Mouse (Mus musculus) midbrain, embryonic 14.5 days (tissue): ENCODE measurements around the gene Ttc29. TPM values are rescaled to one million over a fixed set of nuclear protein-coding genes. Genes with fewer than 3 reads are reported as not detected.

ENCODE experiments used
- ATAC-seq: fragments of 200-750 bp; cut with Nextera tagmentation; 2 replicates; pipeline ENCODE4 v1.8.0; 2017; ENCODE audit warnings: moderate number of reproducible peaks, moderate library complexity; ENCODE audit not compliant: low FRiP score, low TSS enrichment
- DNase-seq: peaks from one replicate; pipeline ENCODE4 v3.0.0-alpha.2; 2015
- H3K27ac ChIP-seq: fragments of 300-500 bp; sonication (generic); replicated peaks from 2 replicates; pipeline ENCODE4 v1.5.1; 2014; ENCODE audit warnings: mild to moderate bottlenecking, low read depth, low read length, moderate library complexity
- H3K27me3 ChIP-seq: fragments of 300-500 bp; sonication (generic); 2 replicates; pipeline ENCODE4 v1.6.1; 2014; ENCODE audit warnings: low read length, control low read depth, mixed read lengths; ENCODE audit not compliant: control insufficient read depth, insufficient read depth
- H3K36me3 ChIP-seq: fragments of 300-500 bp; sonication (generic); 2 replicates; pipeline ENCODE4 v1.6.1; 2014; ENCODE audit warnings: low read length, control low read depth; ENCODE audit not compliant: control insufficient read depth, insufficient read depth
- H3K4me1 ChIP-seq: fragments of 300-500 bp; sonication (generic); 2 replicates; pipeline ENCODE4 v1.6.1; 2014; ENCODE audit warnings: mild to moderate bottlenecking, antibody characterized with exemption, low read length, control low read depth; ENCODE audit not compliant: control insufficient read depth, insufficient read depth
- H3K4me2 ChIP-seq: fragments of 300-500 bp; sonication (generic); 2 replicates; pipeline ENCODE4 v1.6.1; 2014; ENCODE audit warnings: mild to moderate bottlenecking, low read length, moderate library complexity
- H3K4me3 ChIP-seq: fragments of 300-500 bp; sonication (generic); replicated peaks from 2 replicates; pipeline ENCODE4 v1.5.1; 2014; ENCODE audit warnings: low read depth, low read length
- H3K9ac ChIP-seq: fragments of 300-500 bp; sonication (generic); replicated peaks from 2 replicates; pipeline ENCODE4 v1.6.1; 2014; ENCODE audit warnings: mild to moderate bottlenecking, low read length, moderate library complexity
- H3K9me3 ChIP-seq: fragments of 300-500 bp; sonication (generic); 2 replicates; pipeline ENCODE4 v1.6.1; 2016; ENCODE audit warnings: low read length, control low read depth, mixed read lengths; ENCODE audit not compliant: control insufficient read depth
- WGBS: fragments of 180-500 bp; shearing (Covaris S2); extraction: QIAGEN DNeasy Blood & Tissue Kit; methylation state at CpG from one replicate; pipeline ENCODE4 v1.1.7; 2014; 5-methylcytosine and 5-hydroxymethylcytosine counted together
- polyA plus RNA-seq: library from polyadenylated mRNA; unstranded; fragments of >200 nt; fragmentation: Nextera tagmentation; extraction: Ambion mirVana; gene quantifications from 2 replicates; pipeline ENCODE4 v1.2.1, GENCODE M21; 2014

Ttc29 gene
- polyA plus RNA-seq, 1 experiment from 2014 or later: 0.45 TPM

DNA sequence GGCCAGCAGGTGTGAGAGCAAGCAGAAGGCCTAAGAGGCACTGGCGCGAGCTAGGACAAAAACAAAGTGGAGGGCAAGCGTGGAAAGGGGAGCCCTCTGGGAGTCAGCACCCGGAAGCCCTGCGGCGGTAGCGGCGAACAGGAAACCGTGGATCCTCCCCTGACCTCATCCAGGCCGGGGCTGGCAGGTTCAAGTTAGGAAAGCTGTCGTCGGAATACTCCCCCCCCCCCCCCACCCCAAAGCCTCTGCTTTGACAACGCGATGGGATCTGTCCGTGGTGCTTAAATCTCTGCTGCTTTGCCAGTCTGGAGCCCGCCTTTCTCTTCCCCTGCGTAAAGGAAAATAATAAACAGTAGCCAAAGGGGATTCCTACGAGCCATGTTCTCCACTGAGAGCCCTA is 225.0 kb downstream of the Ttc29 start:
- Histone ChIP-seq H3K4me1 (peaks cover 24% of the 10 kb centered on the region), H3K9me3 (no peaks in the 10 kb centered on the region), H3K27ac (peak overlapping the region; percentile 85), H3K4me2 (peak overlapping the region; percentile 78), H3K27me3 (peaks cover 41% of the 10 kb centered on the region), H3K9ac (no peak overlapping the region; the same call in 1 of the 2 replicates), H3K36me3 (no peaks in the 10 kb centered on the region), H3K4me3 (peak overlapping the region; percentile 50)
- under 1% methylated on average over 18 of the region's 18 CpGs for WGBS
- ATAC-seq: no peak
- DNase-seq: peak; percentile 73

DNA sequence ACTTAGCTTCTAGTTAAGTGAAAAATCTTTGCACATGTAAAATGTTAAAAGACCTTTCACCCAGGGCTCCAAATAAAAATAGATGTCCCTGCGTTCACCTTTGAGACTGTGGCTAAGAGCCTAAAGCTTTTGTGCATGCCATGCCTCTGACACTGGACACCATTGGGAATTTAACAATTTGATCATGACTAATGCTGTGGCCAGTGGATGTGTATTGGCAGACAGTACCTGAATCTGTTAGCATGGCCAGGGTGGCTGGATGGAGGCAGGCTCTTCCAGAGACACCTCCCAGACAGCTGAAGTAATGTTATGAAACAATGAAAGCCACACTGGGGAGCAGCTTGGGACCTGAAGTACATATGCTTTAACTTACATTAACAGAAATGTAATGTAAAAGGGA is 229.7 kb downstream of the Ttc29 start:
- WGBS: 80% methylated on average over 1 of the region's 1 CpGs
- ATAC-seq (no peak), DNase-seq (no peak)
- H3K9me3 ChIP-seq: no peaks in the 10 kb centered on the region
- H3K9ac ChIP-seq: no peak overlapping the region
- H3K27ac ChIP-seq: no peak overlapping the region
- no peak overlapping the region for H3K4me2 ChIP-seq
- no peak overlapping the region for H3K4me3 ChIP-seq
- H3K27me3 ChIP-seq: peaks cover 21% of the 10 kb centered on the region
- H3K4me1 ChIP-seq: peaks cover 3% of the 10 kb centered on the region; the same call in 1 of the 2 replicates
- no peaks in the 10 kb centered on the region for H3K36me3 ChIP-seq

Other genes starting within 250 kb of the Ttc29 start
- gene Pou4f2, start 223.3 kb downstream of the Ttc29 start, polyA plus RNA-seq: 20.9 and 24.5 TPM in 2 replicates